In genomic region chr16:90322850-90323528, GRCm38 (mm10) we compare ENCODE assay signal across 8 mouse cellular contexts. TPM values are rescaled to one million over a fixed set of nuclear protein-coding genes. Genes with fewer than 3 reads are reported as not detected.
DNase-seq lines count a peak whose midpoint lies in the region; ATAC-seq and TF ChIP-seq lines count a peak whose summit lies in the region.

No protein-coding gene starts in this region.

- TF ChIP-seq EP300 in heart, adult 2 months (IDR thresholded peaks at IDR 0.05; ENCODE audit: insufficient read depth, low read depth, low read length): peak; percentile 62; the same call in 1 of the 2 replicates

- no peak for TF ChIP-seq POLR2A in heart, adult 2 months (IDR thresholded peaks at IDR 0.05; ENCODE audit: insufficient read depth, low read depth, low read length)

- DNase-seq in 416B (ENCODE audit: low read depth): peak; percentile 78
- peak; percentile 94 for DNase-seq in adrenal gland, postnatal 25 days
- DNase-seq in embryonic facial prominence, embryonic 11.5 days (ENCODE audit: low spot score): peak; percentile 89
- peak; percentile 70 to 85 for DNase-seq in heart, adult 2 months
- peak; percentile 55 to 60 for DNase-seq in spleen, postnatal 36 days (ENCODE audit: low spot score in 2 of 2)

- H3K4me3 ChIP-seq in embryonic facial prominence, embryonic 11.5 days (ENCODE audit: low read depth, low read length): no peak overlapping the region
- no peak overlapping the region for H3K4me3 ChIP-seq in heart, adult 2 months
- no peak overlapping the region for H3K4me3 ChIP-seq in kidney, embryonic 14.5 days (ENCODE audit: low read length)
- no peak overlapping the region for H3K4me3 ChIP-seq in limb, embryonic 13.5 days

- peak; percentile 91 for TF ChIP-seq CTCF in heart, adult 2 months (IDR thresholded peaks at IDR 0.05)

- no peaks in the 10 kb centered on the region for H3K79me2 ChIP-seq in heart, adult 2 months (replicated peaks; ENCODE audit: control insufficient read depth, insufficient read depth, low read length)

- intact Hi-C loops in heart, adult 2 months (cut with DNase I): loop anchor here (1.0 to 5.0 kb wide), 2 partner anchors 219 to 389 kb away; no protein-coding TSS in a partner anchor

- ATAC-seq in embryonic facial prominence, embryonic 11.5 days (replicated peaks; ENCODE audit: insufficient number of reproducible peaks, low FRiP score, low TSS enrichment, low read depth): 0 out of 2 replicates have a peak, but pooled peaks have one; percentile 51
- peak; percentile 80 for ATAC-seq in kidney, embryonic 14.5 days (ENCODE audit: low FRiP score, low TSS enrichment)
- peak; percentile 61; the same call in 1 of the 2 replicates for ATAC-seq in limb, embryonic 13.5 days (ENCODE audit: low FRiP score, low read depth)
- ATAC-seq in monocyte, adult 5-6 weeks (replicated peaks; ENCODE audit: insufficient number of reproducible peaks, low FRiP score, low TSS enrichment, poor library complexity, severe bottlenecking): peak; percentile 72

- no peak overlapping the region for H3K27ac ChIP-seq in embryonic facial prominence, embryonic 11.5 days (replicated peaks; ENCODE audit: low read depth, low read length)
- H3K27ac ChIP-seq in heart, adult 2 months: no peak overlapping the region
- no peak overlapping the region for H3K27ac ChIP-seq in kidney, embryonic 14.5 days (ENCODE audit: low read depth, low read length)
- H3K27ac ChIP-seq in limb, embryonic 13.5 days: no peak overlapping the region

- H3K4me1 ChIP-seq in embryonic facial prominence, embryonic 11.5 days (ENCODE audit: control insufficient read depth, insufficient read depth, low read length): no peaks in the 10 kb centered on the region
- peaks cover 2% of the 10 kb centered on the region; the same call in 1 of the 2 replicates for H3K4me1 ChIP-seq in heart, adult 2 months (ENCODE audit: control insufficient read depth, insufficient read depth, low read length)
- no peaks in the 10 kb centered on the region for H3K4me1 ChIP-seq in kidney, embryonic 14.5 days (ENCODE audit: control insufficient read depth, insufficient read depth, low read length)
- H3K4me1 ChIP-seq in limb, embryonic 13.5 days: no peaks in the 10 kb centered on the region

- no peak overlapping the region for H3K4me2 ChIP-seq in embryonic facial prominence, embryonic 11.5 days (ENCODE audit: low read depth, low read length)
- no peak overlapping the region for H3K4me2 ChIP-seq in kidney, embryonic 14.5 days (replicated peaks; ENCODE audit: low read depth, low read length)
- H3K4me2 ChIP-seq in limb, embryonic 13.5 days (replicated peaks): no peak overlapping the region

- no peaks in the 10 kb centered on the region for H3K27me3 ChIP-seq in embryonic facial prominence, embryonic 11.5 days (ENCODE audit: control insufficient read depth, insufficient read depth, low read length)
- no peaks in the 10 kb centered on the region for H3K27me3 ChIP-seq in heart, adult 2 months (ENCODE audit: control insufficient read depth, insufficient read depth, low read length)
- no peaks in the 10 kb centered on the region for H3K27me3 ChIP-seq in kidney, embryonic 14.5 days (ENCODE audit: control insufficient read depth, insufficient read depth, low read length)
- no peaks in the 10 kb centered on the region for H3K27me3 ChIP-seq in limb, embryonic 13.5 days

- no peaks in the 10 kb centered on the region for H3K36me3 ChIP-seq in embryonic facial prominence, embryonic 11.5 days (replicated peaks; ENCODE audit: control insufficient read depth, insufficient read depth, low read depth, low read length)
- no peaks in the 10 kb centered on the region for H3K36me3 ChIP-seq in heart, adult 2 months (ENCODE audit: control insufficient read depth, insufficient read depth, low read length)
- H3K36me3 ChIP-seq in kidney, embryonic 14.5 days (ENCODE audit: control insufficient read depth, insufficient read depth, low read length): no peaks in the 10 kb centered on the region
- H3K36me3 ChIP-seq in limb, embryonic 13.5 days: no peaks in the 10 kb centered on the region

- H3K9ac ChIP-seq in embryonic facial prominence, embryonic 11.5 days (replicated peaks; ENCODE audit: low read length): no peak overlapping the region
- no peak overlapping the region for H3K9ac ChIP-seq in heart, adult 2 months (ENCODE audit: low read depth, low read length)
- no peak overlapping the region for H3K9ac ChIP-seq in kidney, embryonic 14.5 days (ENCODE audit: low read depth, low read length)
- no peak overlapping the region for H3K9ac ChIP-seq in limb, embryonic 13.5 days

- WGBS in embryonic facial prominence, embryonic 11.5 days: 31% methylated on average over 8 of the region's 8 CpGs
- 30% methylated on average over 8 of the region's 8 CpGs for WGBS in heart, adult 2 months
- 34% methylated on average over 8 of the region's 8 CpGs for WGBS in kidney, embryonic 14.5 days
- 32% methylated on average over 8 of the region's 8 CpGs for WGBS in limb, embryonic 13.5 days

- H3K9me3 ChIP-seq in embryonic facial prominence, embryonic 11.5 days (replicated peaks; ENCODE audit: control insufficient read depth, low read length): no peaks in the 10 kb centered on the region
- no peaks in the 10 kb centered on the region for H3K9me3 ChIP-seq in kidney, embryonic 14.5 days (ENCODE audit: control insufficient read depth, low read length)
- H3K9me3 ChIP-seq in limb, embryonic 13.5 days: no peaks in the 10 kb centered on the region

RNA-seq across cellular contexts. Expression of gene Scaf4, which starts 38.7 kb away (rescaled TPM):
- total RNA-seq in adrenal gland, postnatal 25 days (2021): 54.4 and 70.7 TPM in 2 replicates
- 24.0 and 24.5 TPM in 2 replicates for polyA plus RNA-seq in embryonic facial prominence, embryonic 11.5 days (2014; fragmentation: Nextera tagmentation; extraction: Ambion mirVana)
- total RNA-seq in heart, adult 2 months (2021): 10 to 100 TPM; 17.8 to 18.8 TPM
- polyA plus RNA-seq in heart, adult 2 months (2012; rRNA removed): 19.9 and 20.1 TPM in 2 replicates
- polyA plus RNA-seq in kidney, embryonic 14.5 days (2014; fragmentation: Nextera tagmentation; extraction: Ambion mirVana): 25.0 and 37.0 TPM in 2 replicates
- 27.3 and 28.5 TPM in 2 replicates for polyA plus RNA-seq in limb, embryonic 13.5 days (2015; fragmentation: Nextera tagmentation; extraction: Ambion mirVana)
- total RNA-seq in monocyte, adult 5-6 weeks (2017): 18.7 to 69.1 TPM (median 39.3 TPM) in 3 replicates
